Mouse (Mus musculus) midbrain, postnatal 0 days (tissue): ENCODE measurements at regions not wholly inside any gene's neighbourhood (a gene's known extent, or its start where the extent isn't known, plus 50 kb on each side); places are given as distances from the start of the nearest gene placed in this dataset.

ENCODE experiments used
- ATAC-seq: fragments of 200-750 bp; cut with Nextera tagmentation; 2 replicates; pipeline ENCODE4 v1.8.0; 2017; ENCODE audit warnings: moderate number of reproducible peaks, mild to moderate bottlenecking, moderate TSS enrichment, moderate library complexity; ENCODE audit not compliant: low FRiP score
- DNase-seq: peaks from one replicate; pipeline ENCODE4 v3.0.0-alpha.2; 2015; ENCODE audit warnings: low spot score
- H3K27ac ChIP-seq: fragments of 300-500 bp; sonication (generic); 2 replicates; pipeline ENCODE4 v1.5.1; 2014; ENCODE audit warnings: low read depth, mild to moderate bottlenecking, low read length, mixed read lengths
- H3K27me3 ChIP-seq: fragments of 300-500 bp; sonication (generic); 2 replicates; pipeline ENCODE4 v1.6.1; 2014; ENCODE audit warnings: low read length, control low read depth, mixed read lengths; ENCODE audit not compliant: insufficient read depth
- H3K36me3 ChIP-seq: fragments of 300-500 bp; sonication (generic); 2 replicates; pipeline ENCODE4 v1.6.1; 2014; ENCODE audit warnings: low read length, control low read depth, mixed read lengths; ENCODE audit not compliant: insufficient read depth
- H3K4me1 ChIP-seq: fragments of 300-500 bp; sonication (generic); 2 replicates; pipeline ENCODE4 v1.6.1; 2014; ENCODE audit warnings: mild to moderate bottlenecking, control low read depth, antibody characterized with exemption, low read length, mixed read lengths; ENCODE audit not compliant: insufficient read depth
- H3K4me2 ChIP-seq: fragments of 300-500 bp; sonication (generic); 2 replicates; pipeline ENCODE4 v1.6.1; 2014; ENCODE audit warnings: low read depth, mild to moderate bottlenecking, low read length, mixed read lengths; ENCODE audit not compliant: poor library complexity, severe bottlenecking
- H3K4me3 ChIP-seq: fragments of 300-500 bp; sonication (generic); 2 replicates; pipeline ENCODE4 v1.5.1; 2014; ENCODE audit warnings: low read depth, mild to moderate bottlenecking, low read length, moderate library complexity
- H3K9ac ChIP-seq: fragments of 300-500 bp; sonication (generic); replicated peaks from 2 replicates; pipeline ENCODE4 v1.6.1; 2014; ENCODE audit warnings: mild to moderate bottlenecking, low read length, moderate library complexity, mixed read lengths; ENCODE audit not compliant: poor library complexity, severe bottlenecking
- H3K9me3 ChIP-seq: fragments of 300-500 bp; sonication (generic); 2 replicates; pipeline ENCODE4 v1.6.1; 2016; ENCODE audit warnings: low read length, control low read depth
- CTCF ChIP-seq: IDR thresholded peaks from 2 replicates; pipeline ENCODE4 v1.5.1; 2016; ENCODE audit warnings: antibody characterized with exemption, mild to moderate bottlenecking
- WGBS: fragments of 180-500 bp; shearing (Covaris S2); extraction: QIAGEN DNeasy Blood & Tissue Kit; methylation state at CpG from one replicate; pipeline ENCODE4 v1.1.7; 2014; 5-methylcytosine and 5-hydroxymethylcytosine counted together

GRCm38 (mm10) chr12:92127648-92128047 lies 278.7 kb upstream of the Sel1l start:
- Histone ChIP-seq H3K9ac (no peak overlapping the region), H3K4me1 (no peaks in the 10 kb centered on the region), H3K9me3 (no peaks in the 10 kb centered on the region), H3K27me3 (no peaks in the 10 kb centered on the region), H3K27ac (no peak overlapping the region), H3K4me2 (no peak overlapping the region), H3K36me3 (no peaks in the 10 kb centered on the region), H3K4me3 (no peak overlapping the region)
- no peak for ATAC-seq
- no peak for DNase-seq
- 85% methylated on average over 6 of the region's 6 CpGs for WGBS
- TF ChIP-seq CTCF: no peak

DNA sequence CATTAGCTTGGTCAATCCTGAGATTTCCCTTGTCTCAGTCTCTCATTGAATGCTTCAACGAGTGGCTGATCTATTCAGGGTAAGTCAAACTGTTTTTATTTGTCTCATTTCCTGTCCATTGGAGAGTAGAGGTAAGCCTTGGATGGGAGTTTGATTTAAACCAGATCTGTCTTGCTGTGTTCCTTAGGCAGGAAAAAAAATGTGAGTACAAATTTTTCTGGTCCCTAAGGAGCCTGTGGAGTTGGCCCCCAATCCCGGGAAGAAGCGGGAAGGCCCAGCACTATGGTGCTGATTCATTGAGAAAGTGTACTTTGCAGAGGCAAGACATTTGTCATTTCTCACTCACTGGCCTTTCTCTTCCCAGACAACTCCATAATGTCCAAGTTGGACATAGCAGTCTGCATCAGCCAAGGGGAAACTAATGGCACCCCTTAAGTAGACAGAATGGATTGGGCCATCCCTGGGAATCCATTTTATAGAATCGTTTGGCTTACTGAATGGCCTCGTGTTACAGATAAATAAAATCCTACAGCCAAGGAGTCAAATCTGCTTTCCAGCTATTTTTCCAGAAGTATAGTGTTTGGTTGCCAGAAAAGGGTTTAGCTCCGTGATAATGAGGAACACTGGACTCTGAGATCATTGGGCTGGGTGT lies 271.3 kb upstream of the Sel1l start:
- WGBS: 83% methylated on average over 6 of the region's 6 CpGs
- H3K9ac ChIP-seq: no peak overlapping the region
- no peaks in the 10 kb centered on the region for H3K4me1 ChIP-seq

DNA sequence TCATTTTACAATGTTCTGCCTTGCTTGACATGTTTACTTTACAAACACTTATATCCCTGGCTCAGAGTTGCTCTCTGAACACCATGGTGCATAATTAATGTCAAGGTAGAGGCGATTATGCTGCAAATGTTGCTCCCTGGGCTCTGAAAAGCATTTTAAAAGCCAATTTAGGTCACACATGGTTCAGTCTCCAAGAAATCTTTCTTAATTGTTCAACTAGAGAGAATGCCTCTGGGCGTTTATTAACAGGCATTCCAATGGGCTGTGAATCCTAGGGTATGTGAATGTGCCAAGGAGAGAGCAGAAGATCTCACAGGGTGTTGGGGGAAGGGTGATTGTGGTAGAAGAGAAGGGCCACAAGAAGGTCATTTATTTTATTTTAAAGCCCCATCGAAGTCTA lies 260.7 kb upstream of the Sel1l start:
- TF ChIP-seq CTCF: no peak
- no peaks in the 10 kb centered on the region for H3K36me3 ChIP-seq
- H3K9ac ChIP-seq: no peak overlapping the region
- H3K4me1 ChIP-seq: no peaks in the 10 kb centered on the region
- no peak overlapping the region for H3K4me3 ChIP-seq
- H3K27me3 ChIP-seq: no peaks in the 10 kb centered on the region
- 68% methylated on average over 3 of the region's 3 CpGs for WGBS
- ATAC-seq: no peak
- no peak overlapping the region for H3K4me2 ChIP-seq
- peak; percentile 5 for DNase-seq
- no peak overlapping the region for H3K27ac ChIP-seq
- H3K9me3 ChIP-seq: no peaks in the 10 kb centered on the region

More for the DNA sequence above, 271.3 kb upstream of the Sel1l start:
- ATAC-seq: no peak
- no peaks in the 10 kb centered on the region for H3K9me3 ChIP-seq
- H3K27ac ChIP-seq: no peak overlapping the region
- no peak for DNase-seq
- no peak overlapping the region for H3K4me2 ChIP-seq
- no peaks in the 10 kb centered on the region for H3K36me3 ChIP-seq
- no peak overlapping the region for H3K4me3 ChIP-seq
- no peaks in the 10 kb centered on the region for H3K27me3 ChIP-seq
- TF ChIP-seq CTCF: no peak

GRCm38 (mm10) chr12:92100080-92100479 lies 251.1 kb upstream of the Sel1l start:
- Histone ChIP-seq H3K9ac (no peak overlapping the region), H3K27me3 (no peaks in the 10 kb centered on the region), H3K4me2 (no peak overlapping the region), H3K4me1 (no peaks in the 10 kb centered on the region), H3K36me3 (no peaks in the 10 kb centered on the region), H3K9me3 (no peaks in the 10 kb centered on the region), H3K4me3 (no peak overlapping the region), H3K27ac (no peak overlapping the region)
- DNase-seq (peak; percentile 1), ATAC-seq (no peak)
- TF ChIP-seq CTCF: no peak
- WGBS: 42% methylated on average over 4 of the region's 4 CpGs

DNA sequence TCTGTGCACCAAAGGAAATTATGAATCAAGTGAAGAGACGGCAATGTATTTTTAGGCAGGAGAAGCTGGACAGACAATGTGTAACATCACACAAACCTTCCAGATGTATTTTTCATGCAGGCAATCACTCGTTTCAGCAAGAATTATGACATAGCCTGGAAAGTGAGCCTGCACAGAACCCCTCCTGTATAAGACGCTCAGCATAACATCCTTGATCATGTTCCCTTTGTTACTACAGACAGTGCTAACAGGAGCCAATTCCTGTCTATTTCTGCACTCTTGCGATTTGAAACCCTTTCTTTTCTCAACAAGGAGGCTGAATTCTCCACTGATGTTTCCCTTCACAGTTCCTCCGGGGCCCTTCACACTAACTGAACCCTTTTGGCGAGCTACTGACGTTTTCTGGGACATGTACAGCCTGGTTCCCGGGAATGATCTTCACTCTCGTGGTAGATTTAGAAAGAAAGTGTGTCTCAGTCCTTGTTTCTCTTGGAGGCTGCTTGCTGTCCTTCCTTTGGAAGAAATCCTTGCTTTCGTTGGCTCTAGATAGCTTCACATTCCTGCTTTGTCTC lies 243.9 kb upstream of the Sel1l start:
- no peaks in the 10 kb centered on the region for H3K27me3 ChIP-seq
- TF ChIP-seq CTCF: no peak
- H3K4me2 ChIP-seq: no peak overlapping the region
- H3K27ac ChIP-seq: no peak overlapping the region
- H3K36me3 ChIP-seq: no peaks in the 10 kb centered on the region
- ATAC-seq (no peak), DNase-seq (no peak)
- no peak overlapping the region for H3K9ac ChIP-seq
- 70% methylated on average over 10 of the region's 10 CpGs for WGBS
- no peaks in the 10 kb centered on the region for H3K4me1 ChIP-seq
- no peaks in the 10 kb centered on the region for H3K9me3 ChIP-seq
- no peak overlapping the region for H3K4me3 ChIP-seq

- H3K4me3 ChIP-seq: no peak overlapping the region
- no peak overlapping the region for H3K27ac ChIP-seq
- no peaks in the 10 kb centered on the region for H3K27me3 ChIP-seq
- no peak for ATAC-seq
- H3K4me2 ChIP-seq: no peak overlapping the region
- H3K9me3 ChIP-seq: no peaks in the 10 kb centered on the region
- no peak for DNase-seq
- H3K36me3 ChIP-seq: no peaks in the 10 kb centered on the region
- 72% methylated on average over 10 of the region's 10 CpGs for WGBS
- no peak overlapping the region for H3K9ac ChIP-seq
- H3K4me1 ChIP-seq: no peaks in the 10 kb centered on the region
- no peak for TF ChIP-seq CTCF
These were observed 224.3 kb upstream of the Sel1l start for GRCm38 (mm10) chr12:92073209-92073608.
